Mouse (Mus musculus) adrenal gland, postnatal 25 days (tissue): ENCODE data around the gene Ptpru. TPM values are rescaled to one million over a fixed set of nuclear protein-coding genes. Genes with fewer than 3 reads are reported as not detected.

ENCODE experiments used
- total RNA-seq: library from RNA; stranded (reverse); gene quantifications from 2 replicates; pipeline ENCODE4 v1.2.3, GENCODE M21; 2021

Gene Ptpru
- total RNA-seq, 1 experiment from 2014 or later: 44.5 TPM

Other genes starting within 250 kb of the Ptpru start
- 81.7 and 96.8 TPM in 2 replicates for gene Mecr, start 5.2 kb upstream of the Ptpru start, total RNA-seq
- 70.9 and 71.7 TPM in 2 replicates for gene Srsf4, start 35.3 kb upstream of the Ptpru start, total RNA-seq
- 4.3 and 7.2 TPM in 2 replicates for gene Tmem200b, start 83.5 kb upstream of the Ptpru start, total RNA-seq
- gene Gm10300, start 236.4 kb upstream of the Ptpru start, total RNA-seq: 0.61 TPM in 1 of 2 replicates, not detected in the other
- gene Epb41, start 237.0 kb upstream of the Ptpru start, total RNA-seq: 65.5 and 70.8 TPM in 2 replicates